Mouse (Mus musculus) limb, embryonic 12.5 days (tissue): ENCODE results near the gene Ankrd60. TPM values are rescaled to one million over a fixed set of nuclear protein-coding genes. Genes with fewer than 3 reads are reported as not detected.

Experiments
- ATAC-seq: fragments of 200-750 bp; cut with Nextera tagmentation; 2 replicates; pipeline ENCODE4 v1.8.0; 2017; ENCODE audit warnings: low read depth, moderate TSS enrichment; ENCODE audit not compliant: insufficient number of reproducible peaks, insufficient read depth, low FRiP score, low TSS enrichment
- H3K27ac ChIP-seq: fragments of 300-500 bp; sonication (generic); 2 replicates; pipeline ENCODE4 v1.5.1; 2016; ENCODE audit warnings: mild to moderate bottlenecking, moderate library complexity
- H3K27me3 ChIP-seq: fragments of 300-500 bp; sonication (generic); 2 replicates; pipeline ENCODE4 v1.6.1; 2016; ENCODE audit warnings: mild to moderate bottlenecking, moderate library complexity
- H3K36me3 ChIP-seq: fragments of 300-500 bp; sonication (generic); 2 replicates; pipeline ENCODE4 v1.6.1; 2016; ENCODE audit warnings: mild to moderate bottlenecking, moderate library complexity
- H3K4me1 ChIP-seq: fragments of 300-500 bp; sonication (generic); replicated peaks from 2 replicates; pipeline ENCODE4 v1.6.1; 2016
- H3K4me2 ChIP-seq: fragments of 300-500 bp; sonication (generic); 2 replicates; pipeline ENCODE4 v1.6.1; 2016; ENCODE audit warnings: mild to moderate bottlenecking, moderate library complexity
- H3K4me3 ChIP-seq: fragments of 300-500 bp; sonication (generic); replicated peaks from 2 replicates; pipeline ENCODE4 v1.5.1; 2016; ENCODE audit warnings: mild to moderate bottlenecking
- H3K9ac ChIP-seq: fragments of 300-500 bp; sonication (generic); replicated peaks from 2 replicates; pipeline ENCODE4 v1.6.1; 2016; ENCODE audit warnings: mild to moderate bottlenecking, moderate library complexity
- H3K9me3 ChIP-seq: fragments of 300-500 bp; sonication (generic); 2 replicates; pipeline ENCODE4 v1.6.1; 2016; ENCODE audit warnings: mild to moderate bottlenecking, moderate library complexity
- WGBS: fragments of 180-500 bp; shearing (Covaris S2); methylation state at CpG from one replicate; pipeline ENCODE4 v1.1.7; 2016; 5-methylcytosine and 5-hydroxymethylcytosine counted together
- polyA plus RNA-seq: library from polyadenylated mRNA; unstranded; fragments of >200 nt; fragmentation: Nextera tagmentation; extraction: Ambion mirVana; gene quantifications from 2 replicates; pipeline ENCODE4 v1.2.1, GENCODE M21; 2016

Ankrd60 gene
- polyA plus RNA-seq, 1 experiment from 2014 or later, result not detected

DNA sequence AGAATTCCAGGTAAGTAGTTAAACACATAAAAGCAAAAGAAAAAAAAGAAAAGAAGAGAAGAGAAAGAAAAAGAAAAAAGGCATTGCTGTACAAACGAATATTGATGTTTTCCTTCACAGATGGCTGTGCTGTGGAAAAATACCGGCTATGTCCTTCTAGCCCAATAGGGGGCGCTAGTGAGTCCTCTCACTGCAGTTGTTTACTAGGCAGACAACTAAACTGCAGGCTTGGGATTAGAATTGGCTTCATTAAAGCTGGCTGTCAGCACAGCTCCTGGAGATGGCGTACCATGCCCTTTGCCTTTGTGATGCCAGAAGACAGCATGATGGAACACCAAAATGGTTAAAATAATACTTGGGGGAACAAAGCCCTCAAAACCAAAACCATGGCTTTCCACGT, 5.3 kb upstream of the Ankrd60 start:
- Histone ChIP-seq H3K9ac (no peak overlapping the region), H3K4me1 (peaks cover 16% of the 10 kb centered on the region), H3K27me3 (peaks cover 45% of the 10 kb centered on the region), H3K4me3 (no peak overlapping the region), H3K9me3 (peaks cover 7% of the 10 kb centered on the region; the same call in 1 of the 2 replicates), H3K36me3 (peaks cover 15% of the 10 kb centered on the region; the same call in 1 of the 2 replicates), H3K4me2 (no peak overlapping the region), H3K27ac (no peak overlapping the region)
- 39% methylated on average over 5 of the region's 5 CpGs for WGBS
- no peak for ATAC-seq

DNA sequence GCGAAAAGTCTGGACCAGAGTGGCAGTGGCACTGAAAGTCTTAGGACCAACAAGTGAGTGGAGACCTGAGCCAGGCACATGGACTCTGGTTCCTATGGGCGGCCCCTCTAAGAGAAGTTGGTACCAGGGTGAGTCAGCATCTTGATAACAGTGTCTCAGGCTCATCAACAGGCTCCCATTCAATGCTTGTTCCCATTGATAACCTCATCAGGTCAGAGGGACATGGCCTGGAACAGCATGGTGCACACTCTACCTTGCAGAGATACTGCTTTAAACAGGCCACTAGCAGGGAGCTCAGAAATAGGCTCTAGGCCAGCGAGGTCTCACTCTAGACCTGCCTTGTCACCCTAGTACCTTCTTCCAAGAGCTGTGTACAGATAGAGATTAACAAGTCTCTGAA, 4.7 kb upstream of the Ankrd60 start:
- WGBS, result 87% methylated on average over 3 of the region's 3 CpGs
- H3K4me1 ChIP-seq, result peaks cover 21% of the 10 kb centered on the region
- ATAC-seq, result no peak
- H3K36me3 ChIP-seq, result peaks cover 10% of the 10 kb centered on the region; the same call in 1 of the 2 replicates
- no peak overlapping the region for H3K4me2 ChIP-seq
- no peak overlapping the region for H3K9ac ChIP-seq
- H3K9me3 ChIP-seq, result peaks cover 7% of the 10 kb centered on the region; the same call in 1 of the 2 replicates
- H3K27me3 ChIP-seq, result peaks cover 50% of the 10 kb centered on the region
- H3K27ac ChIP-seq, result no peak overlapping the region
- no peak overlapping the region for H3K4me3 ChIP-seq

GRCm38 (mm10) chr2:173581096-173581495, 2.9 kb upstream of the Ankrd60 start:
- Histone ChIP-seq H3K9ac (no peak overlapping the region), H3K36me3 (no peaks in the 10 kb centered on the region), H3K4me2 (no peak overlapping the region), H3K27me3 (peaks cover 54% of the 10 kb centered on the region), H3K9me3 (no peaks in the 10 kb centered on the region), H3K27ac (no peak overlapping the region), H3K4me1 (peaks cover 17% of the 10 kb centered on the region), H3K4me3 (no peak overlapping the region)
- no peak for ATAC-seq

DNA sequence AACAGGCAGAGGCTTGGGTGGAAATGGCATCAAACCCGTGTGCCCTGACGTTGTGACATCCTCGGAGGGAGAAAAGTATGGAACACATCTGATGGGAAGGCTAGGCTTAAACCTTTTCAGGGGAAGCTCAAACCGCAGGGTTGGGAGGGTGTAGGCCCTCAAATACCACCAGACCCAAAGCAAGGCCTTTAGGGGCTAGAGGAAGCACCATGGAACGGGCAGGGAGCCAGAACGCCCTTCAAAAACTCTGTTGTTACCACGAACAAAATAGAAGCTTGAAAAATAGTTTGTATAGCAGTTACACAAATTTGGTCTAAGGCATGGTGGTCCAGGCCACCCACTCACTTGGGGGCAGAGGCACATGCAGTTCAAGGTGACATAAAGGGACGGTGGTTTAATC, 430 bp upstream of the Ankrd60 start:
- no peaks in the 10 kb centered on the region for H3K36me3 ChIP-seq
- WGBS, result 34% methylated on average over 8 of the region's 8 CpGs
- H3K9me3 ChIP-seq, result no peaks in the 10 kb centered on the region
- H3K4me1 ChIP-seq, result peaks cover 9% of the 10 kb centered on the region
- peak overlapping the region; percentile 98 for H3K4me2 ChIP-seq
- H3K27ac ChIP-seq, result no peak overlapping the region; the same call in 1 of the 2 replicates
- H3K27me3 ChIP-seq, result peaks cover 45% of the 10 kb centered on the region
- H3K4me3 ChIP-seq, result peak overlapping the region; percentile 50
- H3K9ac ChIP-seq, result peak overlapping the region; percentile 64
- ATAC-seq, result no peak

- H3K4me2 ChIP-seq, result no peak overlapping the region
- H3K27me3 ChIP-seq, result peaks cover 3% of the 10 kb centered on the region; the same call in 1 of the 2 replicates
- H3K4me3 ChIP-seq, result no peak overlapping the region
- H3K9ac ChIP-seq, result no peak overlapping the region
- H3K4me1 ChIP-seq, result peaks cover 19% of the 10 kb centered on the region
- no peaks in the 10 kb centered on the region for H3K9me3 ChIP-seq
- 0 out of 2 replicates have a peak overlapping the region, but pooled peaks have one; percentile 45 for H3K27ac ChIP-seq
- no peak for ATAC-seq
- H3K36me3 ChIP-seq, result no peaks in the 10 kb centered on the region
- WGBS, result 53% methylated on average over 9 of the region's 9 CpGs
Observed at GRCm38 (mm10) chr2:173564179-173564578, 14.0 kb downstream of the Ankrd60 start.

DNA sequence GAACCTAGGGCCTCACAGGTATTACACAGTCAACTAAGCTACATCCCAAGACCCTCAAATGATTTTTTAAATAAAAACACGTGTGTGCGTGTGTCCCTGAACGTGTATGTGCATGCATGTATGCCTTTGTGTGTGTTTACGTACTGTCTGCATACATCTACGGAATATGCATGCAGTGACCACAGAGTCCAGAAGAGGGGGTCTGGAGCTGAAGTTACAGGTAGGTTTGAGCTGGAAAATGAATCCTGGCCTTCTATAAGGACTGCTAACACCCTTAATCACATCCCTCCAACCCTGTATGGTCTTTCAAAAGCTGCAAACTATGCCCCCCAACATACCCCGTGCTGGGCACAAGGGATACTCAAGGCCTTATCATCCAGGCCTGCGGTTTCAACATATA, 14.8 kb downstream of the Ankrd60 start:
- Histone ChIP-seq H3K27ac (0 out of 2 replicates have a peak overlapping the region, but pooled peaks have one; percentile 45), H3K4me2 (no peak overlapping the region), H3K27me3 (0 out of 2 replicates have a peak, but pooled peaks cover 3% of the 10 kb centered on the region), H3K36me3 (no peaks in the 10 kb centered on the region), H3K4me1 (peaks cover 19% of the 10 kb centered on the region), H3K9me3 (no peaks in the 10 kb centered on the region), H3K9ac (no peak overlapping the region), H3K4me3 (no peak overlapping the region)
- WGBS, result 70% methylated on average over 7 of the region's 7 CpGs
- ATAC-seq, result no peak

DNA sequence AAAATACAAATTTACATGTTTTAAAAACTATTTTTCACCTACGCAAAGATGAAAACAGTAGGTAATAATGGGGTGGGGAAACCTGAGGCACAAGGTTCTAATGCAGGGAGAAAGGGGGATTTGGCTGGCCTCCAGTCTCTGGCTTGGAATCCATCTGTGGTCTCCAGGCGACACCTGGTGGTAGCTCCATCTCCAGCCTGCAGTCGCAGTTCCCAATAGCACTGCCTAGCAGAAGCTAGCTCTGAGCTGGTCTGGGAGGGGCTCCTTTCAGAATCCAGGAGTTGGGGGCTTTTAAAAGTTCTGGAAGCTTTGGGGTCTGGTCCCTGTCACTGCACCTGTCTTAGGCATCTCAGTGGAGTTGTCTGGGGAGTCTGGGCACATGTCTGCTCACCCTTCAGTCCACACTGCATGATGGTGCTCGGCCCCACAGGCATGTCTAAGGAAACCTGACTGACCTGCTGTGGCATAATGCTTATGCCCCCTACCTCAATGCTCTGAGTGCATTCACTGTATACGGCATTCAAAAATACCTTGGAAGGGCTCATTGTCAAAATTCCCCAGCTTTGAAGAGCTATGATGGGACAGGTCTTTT, 16.2 kb downstream of the Ankrd60 start:
- Histone ChIP-seq H3K9ac (no peak overlapping the region), H3K4me3 (no peak overlapping the region), H3K27me3 (0 out of 2 replicates have a peak, but pooled peaks cover 3% of the 10 kb centered on the region), H3K9me3 (no peaks in the 10 kb centered on the region), H3K27ac (no peak overlapping the region), H3K4me1 (peaks cover 19% of the 10 kb centered on the region), H3K36me3 (no peaks in the 10 kb centered on the region), H3K4me2 (no peak overlapping the region)
- 40% methylated on average over 5 of the region's 5 CpGs for WGBS
- ATAC-seq, result peak; percentile 16; the same call in 1 of the 2 replicates

DNA sequence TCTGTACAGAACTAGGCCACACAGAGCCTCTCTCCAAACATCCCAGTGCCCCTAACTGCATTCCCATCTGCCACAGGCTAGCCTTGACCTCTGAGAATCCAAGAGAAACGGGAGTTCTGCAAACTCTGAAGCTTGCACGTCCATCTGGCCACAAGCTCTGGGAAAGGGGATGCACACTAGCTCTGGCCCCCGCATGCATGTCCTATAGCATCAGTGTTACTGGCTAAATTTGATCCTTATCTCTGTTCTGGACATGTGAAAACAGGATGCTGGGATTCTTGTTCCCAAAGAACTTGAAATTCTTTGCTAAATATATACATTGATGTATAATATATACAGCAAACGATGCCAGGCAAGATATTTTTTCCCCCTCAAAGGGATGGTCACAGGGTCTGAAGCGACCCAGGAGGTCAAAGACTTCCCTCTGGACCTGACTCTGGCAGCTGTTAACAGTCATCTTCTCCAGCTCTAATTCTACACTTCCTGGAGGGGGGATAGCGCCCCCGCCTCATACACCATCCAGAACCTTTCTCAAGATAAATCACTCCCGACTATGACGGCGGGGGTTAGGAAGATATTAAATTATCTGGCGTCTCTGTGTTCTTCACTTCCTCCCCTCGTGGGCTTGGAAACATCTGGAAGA, 19.3 kb downstream of the Ankrd60 start:
- no peak for ATAC-seq
- no peak overlapping the region for H3K9ac ChIP-seq
- no peak overlapping the region for H3K27ac ChIP-seq
- H3K9me3 ChIP-seq, result no peaks in the 10 kb centered on the region
- no peak overlapping the region for H3K4me3 ChIP-seq
- no peaks in the 10 kb centered on the region for H3K36me3 ChIP-seq
- peaks cover 4% of the 10 kb centered on the region; the same call in 1 of the 2 replicates for H3K4me1 ChIP-seq
- H3K27me3 ChIP-seq, result peaks cover 20% of the 10 kb centered on the region
- H3K4me2 ChIP-seq, result no peak overlapping the region
- WGBS, result 60% methylated on average over 12 of the region's 12 CpGs

DNA sequence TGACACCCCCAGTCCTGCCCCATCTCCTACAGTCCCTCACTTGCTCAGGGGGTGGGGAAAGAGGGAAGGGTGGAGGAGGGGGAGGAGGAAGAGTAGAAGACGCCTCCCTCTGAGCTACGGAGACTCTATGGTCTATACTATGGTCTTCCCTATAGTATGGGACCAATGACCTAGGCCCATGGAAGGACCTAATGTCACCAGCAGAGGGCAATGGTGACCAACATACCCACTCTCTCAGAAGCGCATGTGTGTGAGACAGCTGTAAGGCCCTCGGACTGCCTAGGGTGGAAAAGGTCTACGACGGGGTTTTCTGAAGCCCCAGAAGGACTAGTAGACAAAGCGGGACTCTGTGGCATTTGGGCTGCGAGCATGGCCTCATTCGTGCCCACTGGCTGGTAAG, 24.3 kb downstream of the Ankrd60 start:
- 44% methylated on average over 9 of the region's 9 CpGs for WGBS
- no peaks in the 10 kb centered on the region for H3K4me1 ChIP-seq
- no peak overlapping the region for H3K4me3 ChIP-seq
- no peak overlapping the region for H3K9ac ChIP-seq
- H3K4me2 ChIP-seq, result no peak overlapping the region
- no peak for ATAC-seq
- no peaks in the 10 kb centered on the region for H3K9me3 ChIP-seq
- no peaks in the 10 kb centered on the region for H3K36me3 ChIP-seq
- H3K27ac ChIP-seq, result no peak overlapping the region
- H3K27me3 ChIP-seq, result peaks cover 32% of the 10 kb centered on the region

DNA sequence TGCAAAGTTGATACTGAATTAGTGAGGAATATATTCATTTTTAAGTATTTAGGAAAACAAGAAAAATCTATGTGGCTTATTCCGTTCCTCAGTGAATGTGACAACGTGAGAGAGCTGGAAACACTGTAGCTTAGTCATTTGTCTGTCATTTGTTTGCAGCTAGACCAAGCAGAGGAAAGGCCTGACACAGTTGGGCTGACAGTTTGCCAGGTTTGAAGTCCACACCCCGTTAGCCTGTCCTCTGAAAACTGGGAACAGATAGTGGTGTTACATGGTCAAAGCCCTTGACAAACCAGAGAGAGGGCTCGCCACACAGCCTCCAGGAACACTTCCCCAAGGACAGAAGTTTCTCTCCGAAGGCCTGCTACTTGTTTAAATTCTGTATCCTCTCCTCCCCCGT, 27.5 kb downstream of the Ankrd60 start:
- Histone ChIP-seq H3K4me2 (no peak overlapping the region), H3K9ac (no peak overlapping the region), H3K36me3 (no peaks in the 10 kb centered on the region), H3K4me1 (0 out of 2 replicates have a peak, but pooled peaks cover 4% of the 10 kb centered on the region), H3K27me3 (peaks cover 45% of the 10 kb centered on the region), H3K27ac (no peak overlapping the region), H3K9me3 (no peaks in the 10 kb centered on the region), H3K4me3 (no peak overlapping the region)
- 76% methylated on average over 6 of the region's 6 CpGs for WGBS
- no peak for ATAC-seq

DNA sequence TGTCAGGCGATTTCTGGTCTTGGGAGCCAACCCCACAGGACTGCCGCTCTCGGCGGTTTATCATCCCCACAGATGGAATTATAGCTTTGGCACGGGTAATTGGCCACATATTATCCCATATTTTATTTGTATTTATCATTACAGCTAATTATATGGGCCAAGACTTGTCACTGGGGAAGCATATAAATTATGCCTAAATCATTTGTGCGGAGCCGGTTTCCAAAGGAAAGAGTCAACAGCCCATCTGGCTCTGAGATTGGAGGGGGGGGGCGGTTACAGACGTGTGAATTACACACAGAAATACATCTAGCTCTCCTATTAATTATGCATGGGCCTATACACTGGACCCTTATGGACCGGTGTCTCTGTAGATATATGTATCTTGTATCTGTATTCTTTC, 28.9 kb downstream of the Ankrd60 start:
- H3K4me3 ChIP-seq, result no peak overlapping the region
- ATAC-seq, result no peak
- no peak overlapping the region for H3K4me2 ChIP-seq
- H3K9me3 ChIP-seq, result no peaks in the 10 kb centered on the region
- 0 out of 2 replicates have a peak, but pooled peaks cover 4% of the 10 kb centered on the region for H3K4me1 ChIP-seq
- 82% methylated on average over 10 of the region's 10 CpGs for WGBS
- peaks cover 39% of the 10 kb centered on the region for H3K27me3 ChIP-seq
- no peak overlapping the region for H3K9ac ChIP-seq
- H3K27ac ChIP-seq, result no peak overlapping the region
- no peaks in the 10 kb centered on the region for H3K36me3 ChIP-seq
